Mouse (Mus musculus): ENCODE measurements around the gene Syn3.

DNA sequence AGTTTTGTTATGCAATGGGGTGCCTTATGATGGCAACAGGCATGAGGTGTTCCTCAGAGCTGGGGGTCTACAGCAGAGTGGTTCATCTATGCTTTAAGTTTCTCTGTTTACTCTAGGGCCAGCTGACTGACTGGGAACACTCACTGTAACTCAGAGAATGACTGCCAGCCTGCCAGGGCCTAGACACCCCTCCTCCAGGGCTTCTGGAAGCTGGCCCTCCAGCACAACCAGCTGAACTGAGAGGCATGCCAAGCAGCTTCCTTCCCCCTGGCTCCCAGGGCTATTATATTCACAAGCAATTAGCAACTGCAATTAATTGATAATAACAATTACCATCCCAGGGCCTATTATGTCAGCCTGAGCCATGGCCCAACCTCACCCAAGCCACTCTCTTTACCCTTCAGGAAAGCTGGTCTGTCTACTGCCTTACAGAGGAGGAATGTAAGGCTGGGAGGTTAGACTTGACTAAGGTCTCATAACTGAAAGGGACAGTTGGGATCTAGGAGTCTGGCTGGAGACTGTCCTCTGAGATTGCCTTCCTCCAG is 41.0 kb downstream of the Syn3 start:
- TF ChIP-seq CTCF (IDR thresholded peaks at IDR 0.05; ENCODE audit: borderline replicate concordance, extremely low read depth, insufficient read depth, insufficient read length), result no peak
- no peak for TF ChIP-seq POLR2A (IDR thresholded peaks at IDR 0.05; ENCODE audit: borderline replicate concordance, extremely low read depth, insufficient read depth, insufficient read length, poor library complexity, severe bottlenecking)
